Mouse (Mus musculus) adrenal gland, postnatal 25 days (tissue): ENCODE measurements at regions not wholly inside any gene's neighbourhood (a gene's known extent, or its start where the extent isn't known, plus 50 kb on each side); places are given as distances from the start of the nearest gene placed in this dataset.
"Not testable (repeated sequence)": the region's sequence is repeated elsewhere in the genome, so short reads cannot be mapped to it uniquely, and the experiment has no call there.

Source experiments
- DNase-seq: peaks from one replicate; pipeline ENCODE4 v3.0.0; 2021; ENCODE audit warnings: mixed read lengths

GRCm38 (mm10) chr2:17896036-17896435 lies 100.7 kb downstream of the H2al2a start:
- no peak for DNase-seq

GRCm38 (mm10) chr2:17892661-17893060 lies 104.1 kb downstream of the H2al2a start:
- DNase-seq = not testable (repeated sequence)

GRCm38 (mm10) chr2:17887699-17888098 lies 109.1 kb downstream of the H2al2a start:
- no peak for DNase-seq

GRCm38 (mm10) chr2:17882389-17882788 lies 114.4 kb downstream of the H2al2a start:
- no peak for DNase-seq

GRCm38 (mm10) chr2:17880800-17881717 lies 115.7 kb downstream of the H2al2a start:
- no peak for DNase-seq

- no peak for DNase-seq
These were observed 118.9 kb downstream of the H2al2a start for GRCm38 (mm10) chr2:17877901-17878300.

GRCm38 (mm10) chr2:17876942-17877341 lies 119.8 kb downstream of the H2al2a start:
- no peak for DNase-seq

GRCm38 (mm10) chr2:17876155-17876554 lies 120.6 kb downstream of the H2al2a start:
- DNase-seq = no peak

GRCm38 (mm10) chr2:17870562-17870961 lies 126.2 kb downstream of the H2al2a start:
- no peak for DNase-seq

- DNase-seq = no peak
These were observed 128.6 kb downstream of the H2al2a start for GRCm38 (mm10) chr2:17868145-17868544.

- peak; percentile 40 for DNase-seq
These were observed 129.4 kb downstream of the H2al2a start for GRCm38 (mm10) chr2:17867341-17867740.

- DNase-seq = no peak
These were observed 130.7 kb upstream of the Nebl start for GRCm38 (mm10) chr2:17861765-17862495.

GRCm38 (mm10) chr2:17860922-17861559 lies 129.8 kb upstream of the Nebl start:
- no peak for DNase-seq

- DNase-seq = no peak
These were observed 128.0 kb upstream of the Nebl start for GRCm38 (mm10) chr2:17859234-17859633.

GRCm38 (mm10) chr2:17858326-17858725 lies 127.1 kb upstream of the Nebl start:
- no peak for DNase-seq

- DNase-seq = no peak
These were observed 124.5 kb upstream of the Nebl start for GRCm38 (mm10) chr2:17855566-17856264.

GRCm38 (mm10) chr2:17854088-17854487 lies 122.8 kb upstream of the Nebl start:
- DNase-seq = no peak

- DNase-seq = no peak
These were observed 122.3 kb upstream of the Nebl start for GRCm38 (mm10) chr2:17853500-17854011.

GRCm38 (mm10) chr2:17852740-17853499 lies 121.7 kb upstream of the Nebl start:
- DNase-seq = no peak

- DNase-seq = no peak
These were observed 119.5 kb upstream of the Nebl start for GRCm38 (mm10) chr2:17850741-17851140.

- DNase-seq = no peak
These were observed 118.0 kb upstream of the Nebl start for GRCm38 (mm10) chr2:17849267-17849666.
